Mouse (Mus musculus) ES-Bruce4 (cell line): ENCODE measurements around the gene Fancc. TPM values are rescaled to one million over a fixed set of nuclear protein-coding genes. Genes with fewer than 3 reads are reported as not detected.

ENCODE experiments used
- H3K27ac ChIP-seq: 2 replicates; pipeline ENCODE4 v1.5.1; 2012; ENCODE audit warnings: low read length, inconsistent platforms; ENCODE audit not compliant: insufficient read depth
- H3K27me3 ChIP-seq: 2 replicates; pipeline ENCODE4 v1.6.1; 2012; ENCODE audit warnings: mild to moderate bottlenecking, low read length, inconsistent platforms; ENCODE audit not compliant: control insufficient read depth, poor library complexity, insufficient read depth, severe bottlenecking
- H3K36me3 ChIP-seq: 2 replicates; pipeline ENCODE4 v1.6.1; 2012; ENCODE audit warnings: inconsistent platforms, mild to moderate bottlenecking, low read length, moderate library complexity; ENCODE audit not compliant: control insufficient read depth, poor library complexity, insufficient read depth, severe bottlenecking
- H3K4me1 ChIP-seq: one replicate; pipeline ENCODE4 v1.8.1; 2011; ENCODE audit warnings: low read length; ENCODE audit not compliant: control insufficient read depth, insufficient read depth
- H3K4me3 ChIP-seq: 2 replicates; pipeline ENCODE4 v1.5.1; 2011; ENCODE audit warnings: low read depth, mild to moderate bottlenecking, low read length
- H3K9ac ChIP-seq: 2 replicates; pipeline ENCODE4 v1.6.1; 2012; ENCODE audit warnings: low read depth, mild to moderate bottlenecking, inconsistent platforms; ENCODE audit not compliant: poor library complexity, severe bottlenecking
- H3K9me3 ChIP-seq: replicated peaks from 2 replicates; pipeline ENCODE4 v1.6.1; 2012; ENCODE audit warnings: mild to moderate bottlenecking, low read length, inconsistent platforms; ENCODE audit not compliant: control insufficient read depth, poor library complexity, insufficient read depth, severe bottlenecking
- CTCF ChIP-seq: IDR thresholded peaks from one replicate; pipeline ENCODE4 v1.8.1; 2011; ENCODE audit warnings: low read depth, low read length
- EP300 ChIP-seq: IDR thresholded peaks from 2 replicates; pipeline ENCODE4 v1.6.1; 2011; ENCODE audit warnings: low read depth, low read length; ENCODE audit not compliant: insufficient read depth
- POLR2A ChIP-seq: IDR thresholded peaks from one replicate; pipeline ENCODE4 v1.8.1; 2011; ENCODE audit warnings: low read length; ENCODE audit not compliant: insufficient read depth
- polyA plus RNA-seq: library from polyadenylated mRNA; stranded (reverse); fragments of >200 nt; gene quantifications from 2 replicates; pipeline ENCODE4 v1.2.4, GENCODE M21; 2011; ENCODE audit warnings: low read depth; ENCODE audit not compliant: missing spikeins, insufficient read depth, insufficient read length

Fancc gene
- polyA plus RNA-seq, 1 experiment: 13.3 TPM

- H3K27ac ChIP-seq: no peak overlapping the region
- no peaks in the 10 kb centered on the region for H3K4me1 ChIP-seq
- no peaks in the 10 kb centered on the region for H3K27me3 ChIP-seq
- H3K36me3 ChIP-seq: no peaks in the 10 kb centered on the region
- TF ChIP-seq POLR2A (no peak), EP300 (no peak), CTCF (no peak)
- no peak overlapping the region for H3K9ac ChIP-seq
- H3K4me3 ChIP-seq: no peak overlapping the region
- H3K9me3 ChIP-seq: no peaks in the 10 kb centered on the region
These were observed 151.4 kb downstream of the Fancc start for GRCm38 (mm10) chr13:63345476-63346225.

GRCm38 (mm10) chr13:63344481-63344880, 152.6 kb downstream of the Fancc start:
- Histone ChIP-seq H3K9me3 (no peaks in the 10 kb centered on the region), H3K27ac (no peak overlapping the region), H3K27me3 (no peaks in the 10 kb centered on the region), H3K36me3 (no peaks in the 10 kb centered on the region), H3K9ac (no peak overlapping the region), H3K4me3 (no peak overlapping the region), H3K4me1 (no peaks in the 10 kb centered on the region)
- no peak for TF ChIP-seq EP300
- no peak for TF ChIP-seq POLR2A
- TF ChIP-seq CTCF: no peak

- H3K9me3 ChIP-seq: no peaks in the 10 kb centered on the region
- TF ChIP-seq CTCF: no peak
- no peak for TF ChIP-seq EP300
- TF ChIP-seq POLR2A: no peak
- H3K27ac ChIP-seq: no peak overlapping the region
- H3K4me3 ChIP-seq: no peak overlapping the region
- no peaks in the 10 kb centered on the region for H3K27me3 ChIP-seq
- no peak overlapping the region for H3K9ac ChIP-seq
- H3K36me3 ChIP-seq: no peaks in the 10 kb centered on the region
- no peaks in the 10 kb centered on the region for H3K4me1 ChIP-seq
These were observed 154.3 kb downstream of the Fancc start for GRCm38 (mm10) chr13:63342781-63343180.

GRCm38 (mm10) chr13:63339946-63340345, 157.1 kb downstream of the Fancc start:
- Histone ChIP-seq H3K36me3 (no peaks in the 10 kb centered on the region), H3K4me3 (no peak overlapping the region), H3K27me3 (no peaks in the 10 kb centered on the region), H3K27ac (no peak overlapping the region), H3K4me1 (no peaks in the 10 kb centered on the region), H3K9ac (no peak overlapping the region), H3K9me3 (no peaks in the 10 kb centered on the region)
- TF ChIP-seq CTCF (no peak), POLR2A (no peak), EP300 (no peak)

- Histone ChIP-seq H3K36me3 (no peaks in the 10 kb centered on the region), H3K27ac (no peak overlapping the region), H3K4me1 (no peaks in the 10 kb centered on the region), H3K9me3 (no peaks in the 10 kb centered on the region), H3K9ac (no peak overlapping the region), H3K27me3 (no peaks in the 10 kb centered on the region), H3K4me3 (no peak overlapping the region)
- no peak for TF ChIP-seq CTCF
- TF ChIP-seq EP300: no peak
- TF ChIP-seq POLR2A: no peak
These were observed 159.7 kb downstream of the Fancc start for GRCm38 (mm10) chr13:63337239-63337960.

- Histone ChIP-seq H3K27ac (no peak overlapping the region), H3K9ac (no peak overlapping the region), H3K4me3 (no peak overlapping the region), H3K27me3 (no peaks in the 10 kb centered on the region), H3K4me1 (no peaks in the 10 kb centered on the region), H3K36me3 (no peaks in the 10 kb centered on the region), H3K9me3 (no peaks in the 10 kb centered on the region)
- TF ChIP-seq EP300: no peak
- TF ChIP-seq POLR2A: no peak
These were observed 160.7 kb downstream of the Fancc start for GRCm38 (mm10) chr13:63336335-63336734.
